14 mouse cellular contexts compared by ENCODE assay signal in genomic region chr6:79818114-79818513, GRCm38 (mm10). TPM values are rescaled to one million over a fixed set of nuclear protein-coding genes. Genes with fewer than 3 reads are reported as not detected.
DNase-seq lines count a peak whose midpoint lies in the region; ATAC-seq and TF ChIP-seq lines count a peak whose summit lies in the region.
"Had no signal": no experiment of that assay in that cellular context is flagged by ENCODE, and none has a peak within 500 bp of the region (broad histone marks: within the 10 kb centered on the region; RNA-seq: fewer than 3 reads in every experiment).

No protein-coding gene starts in this region.

- TF ChIP-seq CTCF in kidney, postnatal 0 days (IDR thresholded peaks at IDR 0.05; ENCODE audit: low read depth), result no peak
- TF ChIP-seq CTCF in kidney, adult 2 months (conservative IDR thresholded peaks at IDR 0.05; ENCODE audit: insufficient read depth, insufficient read length, low read depth, low read length), result no peak
- no peak for TF ChIP-seq CTCF in Patski (IDR thresholded peaks at IDR 0.05)
- TF ChIP-seq CTCF in left cerebral cortex, adult 2 months (IDR thresholded peaks at IDR 0.05), result no peak

- ATAC-seq in forebrain, embryonic 15.5 days (replicated peaks), result 0 out of 2 replicates have a peak, but pooled peaks have one; percentile 71
- ATAC-seq in forebrain, embryonic 12.5 days (ENCODE audit: low FRiP score), result no peak
- peak; percentile 85 for ATAC-seq in kidney, postnatal 0 days (replicated peaks; ENCODE audit: low FRiP score, low read depth)
- ATAC-seq in Patski, result peak; percentile 100
- peak; percentile 100 for ATAC-seq in megakaryocyte, adult 5-6 weeks (ENCODE audit: poor library complexity, severe bottlenecking)

- TF ChIP-seq POLR2A in kidney, adult 2 months (IDR thresholded peaks at IDR 0.05; ENCODE audit: low read depth, low read length), result no peak

- in situ Hi-C loops in Patski (cut with MboI; ENCODE audit: low pct_unique_long_range_greater_than_20kb), result no loop called here

- WGBS in forebrain, embryonic 15.5 days, result 81% methylated on average over 4 of the region's 4 CpGs
- WGBS in forebrain, embryonic 12.5 days, result 85% methylated on average over 4 of the region's 4 CpGs
- WGBS in kidney, postnatal 0 days, result 89% methylated on average over 4 of the region's 4 CpGs
- 83% methylated on average over 4 of the region's 4 CpGs for WGBS in kidney, adult 2 months

- intact Hi-C loops in left cerebral cortex, adult 2 months (cut with DNase I), result no loop called here

- no peak overlapping the region for H3K27ac ChIP-seq in forebrain, embryonic 15.5 days (replicated peaks)
- H3K27ac ChIP-seq in forebrain, embryonic 12.5 days, result no peak overlapping the region
- no peak overlapping the region for H3K27ac ChIP-seq in kidney, postnatal 0 days
- H3K27ac ChIP-seq in kidney, adult 2 months (ENCODE audit: insufficient read depth, low read depth, low read length), result no peak overlapping the region
- no peak overlapping the region for H3K27ac ChIP-seq in left cerebral cortex, adult 2 months
- H3K27ac ChIP-seq: heart, embryonic 10.5 days; liver, embryonic 15.5 days had no signal

- POLR2A ChIA-PET in Patski (lab: Charles Lee), result no interaction called here

- H3K4me3 ChIP-seq in forebrain, embryonic 15.5 days, result no peak overlapping the region
- H3K4me3 ChIP-seq in forebrain, embryonic 12.5 days (replicated peaks), result no peak overlapping the region
- H3K4me3 ChIP-seq in kidney, postnatal 0 days (replicated peaks; ENCODE audit: low read depth, low read length), result no peak overlapping the region
- no peak overlapping the region for H3K4me3 ChIP-seq in kidney, adult 2 months (ENCODE audit: insufficient read depth, low read depth, low read length)
- no peak overlapping the region for H3K4me3 ChIP-seq in left cerebral cortex, adult 2 months
- H3K4me3 ChIP-seq: erythroblast, embryonic 14.5 days; heart, embryonic 10.5 days; liver, embryonic 15.5 days had no signal

- H3K27me3 ChIP-seq in forebrain, embryonic 15.5 days, result no peaks in the 10 kb centered on the region
- H3K27me3 ChIP-seq in forebrain, embryonic 12.5 days, result no peaks in the 10 kb centered on the region
- H3K27me3 ChIP-seq in kidney, postnatal 0 days (ENCODE audit: insufficient read depth, low read length), result no peaks in the 10 kb centered on the region
- no peaks in the 10 kb centered on the region for H3K27me3 ChIP-seq in kidney, adult 2 months (replicated peaks; ENCODE audit: control insufficient read depth, insufficient read depth, low read length)
- no peaks in the 10 kb centered on the region for H3K27me3 ChIP-seq in Patski
- H3K27me3 ChIP-seq: liver, embryonic 15.5 days had no signal

- H3K4me1 ChIP-seq in forebrain, embryonic 15.5 days, result no peaks in the 10 kb centered on the region
- H3K4me1 ChIP-seq in forebrain, embryonic 12.5 days, result no peaks in the 10 kb centered on the region
- no peaks in the 10 kb centered on the region for H3K4me1 ChIP-seq in kidney, postnatal 0 days (replicated peaks; ENCODE audit: insufficient read depth, low read length)
- no peaks in the 10 kb centered on the region for H3K4me1 ChIP-seq in kidney, adult 2 months (ENCODE audit: control insufficient read depth, insufficient read depth, low read length)
- H3K4me1 ChIP-seq: heart, embryonic 10.5 days; liver, embryonic 15.5 days had no signal

- no peak overlapping the region for H3K4me2 ChIP-seq in forebrain, embryonic 15.5 days (replicated peaks)
- H3K4me2 ChIP-seq in forebrain, embryonic 12.5 days, result no peak overlapping the region
- no peak overlapping the region for H3K4me2 ChIP-seq in kidney, postnatal 0 days (ENCODE audit: low read length)
- H3K4me2 ChIP-seq: liver, embryonic 15.5 days had no signal

- no peaks in the 10 kb centered on the region for H3K9me3 ChIP-seq in forebrain, embryonic 15.5 days
- H3K9me3 ChIP-seq in forebrain, embryonic 12.5 days, result no peaks in the 10 kb centered on the region
- H3K9me3 ChIP-seq in kidney, postnatal 0 days (replicated peaks; ENCODE audit: low read length), result no peaks in the 10 kb centered on the region
- H3K9me3 ChIP-seq: heart, embryonic 10.5 days; liver, embryonic 15.5 days had no signal

- DNase-seq in kidney, postnatal 0 days (ENCODE audit: low spot score), result no peak
- no peak for DNase-seq in kidney, adult 2 months
- DNase-seq in Patski (ENCODE audit: low read depth, low spot score), result no peak
- no peak for DNase-seq in thymus, postnatal 0 days (ENCODE audit: low spot score)
- DNase-seq in left cerebral cortex, adult 2 months (ENCODE audit: extremely low spot score in 1 of 2, low spot score in 2 of 2), result no peak
- DNase-seq: right cerebral cortex, postnatal 14 days; thymus, adult 2 months had no signal

- no peaks in the 10 kb centered on the region for H3K36me3 ChIP-seq in forebrain, embryonic 15.5 days
- H3K36me3 ChIP-seq in forebrain, embryonic 12.5 days (replicated peaks), result no peaks in the 10 kb centered on the region
- H3K36me3 ChIP-seq in kidney, postnatal 0 days (ENCODE audit: insufficient read depth, low read length), result no peaks in the 10 kb centered on the region
- no peaks in the 10 kb centered on the region for H3K36me3 ChIP-seq in kidney, adult 2 months (ENCODE audit: control insufficient read depth, insufficient read depth, low read length)
- H3K36me3 ChIP-seq: heart, embryonic 10.5 days; liver, embryonic 15.5 days had no signal

- H3K9ac ChIP-seq in forebrain, embryonic 15.5 days (replicated peaks), result no peak overlapping the region
- H3K9ac ChIP-seq in forebrain, embryonic 12.5 days, result no peak overlapping the region
- no peak overlapping the region for H3K9ac ChIP-seq in kidney, postnatal 0 days (ENCODE audit: low read depth, low read length)
- H3K9ac ChIP-seq: liver, embryonic 15.5 days had no signal

- CTCF ChIA-PET in Patski (lab: Charles Lee), result no interaction called here

RNA-seq across cellular contexts. Expression of gene Gm20594, which starts 0.4 kb away (rescaled TPM):
- polyA plus RNA-seq in forebrain, embryonic 15.5 days (2015; fragmentation: Nextera tagmentation; extraction: Ambion mirVana), result not detected in 2 replicates
- polyA plus RNA-seq in forebrain, embryonic 12.5 days (2016; fragmentation: Nextera tagmentation; extraction: Ambion mirVana), result not detected in 2 replicates
- polyA plus RNA-seq in kidney, postnatal 0 days (2015; fragmentation: Nextera tagmentation; extraction: Ambion mirVana), result not detected in 2 replicates
- polyA plus RNA-seq in kidney, adult 2 months (2012; rRNA removed), result not detected in 2 replicates
- polyA plus RNA-seq in Patski (2021), result not detected
- not detected in 2 replicates for total RNA-seq in megakaryocyte, adult 5-6 weeks (2015)
- total RNA-seq in megakaryocyte, adult 5-6 weeks (2017), result not detected in 2 replicates
- not detected in 2 replicates for polyA plus RNA-seq in thymus, postnatal 0 days (2015; fragmentation: Nextera tagmentation; extraction: Ambion mirVana)
- not detected for total RNA-seq in left cerebral cortex, adult 2 months (2021)
- total RNA-seq: layer of hippocampus, adult 18-20 months had no signal
- polyA plus RNA-seq: erythroblast, embryonic 14.5 days; heart, embryonic 10.5 days; liver, embryonic 15.5 days; thymus, adult 2 months had no signal
